Mouse (Mus musculus) bone marrow macrophage, adult 2 months (primary cell): ENCODE data around the gene Cenpt. TPM values are rescaled to one million over a fixed set of nuclear protein-coding genes. Genes with fewer than 3 reads are reported as not detected.
"Not testable (repeated sequence)": the region's sequence is repeated elsewhere in the genome, so short reads cannot be mapped to it uniquely, and the experiment has no call there.

Source experiments
- H3K27ac ChIP-seq: 2 replicates; pipeline ENCODE4 v1.5.1; 2012; ENCODE audit warnings: low read depth, low read length; ENCODE audit not compliant: insufficient read depth
- H3K4me1 ChIP-seq: 2 replicates; pipeline ENCODE4 v1.6.1; 2012; ENCODE audit warnings: low read length; ENCODE audit not compliant: control insufficient read depth, insufficient read depth
- H3K4me3 ChIP-seq: 2 replicates; pipeline ENCODE4 v1.5.1; 2012; ENCODE audit warnings: mild to moderate bottlenecking, low read length, moderate library complexity; ENCODE audit not compliant: insufficient read depth
- CTCF ChIP-seq: IDR thresholded peaks from 2 replicates; pipeline ENCODE4 v1.5.1; 2012; ENCODE audit warnings: low read depth, mild to moderate bottlenecking, low read length, moderate library complexity
- POLR2A ChIP-seq: IDR thresholded peaks from 2 replicates; pipeline ENCODE4 v1.6.1; 2012; ENCODE audit warnings: mild to moderate bottlenecking, low read depth, low read length, borderline replicate concordance
- polyA plus RNA-seq: library from polyadenylated mRNA; stranded (reverse); fragments of >200 nt; gene quantifications from 2 replicates; pipeline ENCODE4 v1.2.4, GENCODE M21; 2012; ENCODE audit not compliant: missing spikeins, insufficient read depth, insufficient read length

Cenpt gene
- polyA plus RNA-seq, 1 experiment: 17.1 TPM

GRCm38 (mm10) chr8:105835318-105835717 is 17.8 kb downstream of the Cenpt start:
- TF ChIP-seq POLR2A (no peak), CTCF (peak; percentile 63)
- peaks cover 8% of the 10 kb centered on the region; the same call in 1 of the 2 replicates for H3K4me1 ChIP-seq
- H3K27ac ChIP-seq: no peak overlapping the region
- no peak overlapping the region for H3K4me3 ChIP-seq

DNA sequence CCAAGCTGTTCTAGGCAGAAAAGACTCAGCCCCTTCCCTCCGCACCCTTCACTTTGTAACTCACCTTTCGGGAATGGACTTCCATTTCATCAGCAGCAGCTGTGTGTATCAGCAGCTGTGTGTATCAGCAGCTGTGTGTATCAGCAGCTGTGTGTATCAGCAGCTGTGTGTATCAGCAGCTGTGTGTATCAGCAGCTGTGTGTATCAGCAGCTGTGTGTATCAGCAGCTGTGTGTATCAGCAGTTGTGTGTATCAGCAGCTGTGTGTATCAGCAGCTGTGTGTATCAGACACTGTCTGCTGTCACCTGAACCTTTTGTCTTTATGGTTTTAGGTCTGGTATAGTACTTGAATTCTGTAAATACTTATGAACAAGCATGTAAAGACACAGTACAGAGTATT is 19.3 kb downstream of the Cenpt start:
- not testable (repeated sequence) for H3K4me3 ChIP-seq, H3K27ac ChIP-seq, H3K4me1 ChIP-seq

- Histone ChIP-seq H3K27ac (peak within 1 kb of the TSS; percentile 94), H3K4me1 (peaks cover 15% of the 10 kb centered on the region), H3K4me3 (peak within 1 kb of the TSS; percentile 77)
- peak; percentile 90 for TF ChIP-seq POLR2A
- no peak for TF ChIP-seq CTCF
These were observed 25.9 kb downstream of the Cenpt start, which contains the start of the genes Ranbp10 and Tsnaxip1 for GRCm38 (mm10) chr8:105826861-105827848. Gene Ranbp10 (minus strand): TSS chr8:105827350. Gene Tsnaxip1 (plus strand): TSS chr8:105827731.

- Histone ChIP-seq H3K4me1 (peaks cover 21% of the 10 kb centered on the region), H3K4me3 (peak overlapping the region; percentile 77), H3K27ac (peak overlapping the region; percentile 94)
- TF ChIP-seq CTCF (no peak), POLR2A (no peak)
These were observed 26.7 kb downstream of the Cenpt start for GRCm38 (mm10) chr8:105826379-105826778.

DNA sequence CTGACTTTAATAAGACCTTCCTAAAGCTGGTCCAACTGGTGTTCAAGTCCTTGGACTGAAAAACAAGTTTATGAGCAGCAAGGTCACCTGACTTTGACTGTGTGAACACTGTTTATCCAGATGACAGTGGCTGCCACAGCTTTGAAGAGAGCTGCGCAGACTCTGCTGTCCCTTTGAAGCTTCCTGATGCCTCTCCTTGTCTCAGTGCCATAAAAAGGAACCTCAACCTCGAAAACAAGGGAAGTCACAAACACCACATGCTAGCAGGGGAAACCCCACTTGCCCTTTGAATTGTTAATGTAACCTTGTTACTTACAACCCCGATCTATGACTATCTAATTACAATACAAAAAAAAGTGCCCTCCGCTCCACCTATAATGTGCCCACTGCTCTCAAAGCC is 27.6 kb downstream of the Cenpt start:
- no peak for TF ChIP-seq CTCF
- no peak for TF ChIP-seq POLR2A
- H3K4me1 ChIP-seq: peaks cover 29% of the 10 kb centered on the region
- H3K4me3 ChIP-seq: peak overlapping the region; percentile 77
- H3K27ac ChIP-seq: peak overlapping the region; percentile 94

GRCm38 (mm10) chr8:105820925-105821324 is 32.2 kb downstream of the Cenpt start:
- no peak for TF ChIP-seq POLR2A
- TF ChIP-seq CTCF: no peak
- H3K27ac ChIP-seq: peak overlapping the region; percentile 32; the same call in 1 of the 2 replicates
- no peak overlapping the region for H3K4me3 ChIP-seq
- peaks cover 47% of the 10 kb centered on the region for H3K4me1 ChIP-seq

DNA sequence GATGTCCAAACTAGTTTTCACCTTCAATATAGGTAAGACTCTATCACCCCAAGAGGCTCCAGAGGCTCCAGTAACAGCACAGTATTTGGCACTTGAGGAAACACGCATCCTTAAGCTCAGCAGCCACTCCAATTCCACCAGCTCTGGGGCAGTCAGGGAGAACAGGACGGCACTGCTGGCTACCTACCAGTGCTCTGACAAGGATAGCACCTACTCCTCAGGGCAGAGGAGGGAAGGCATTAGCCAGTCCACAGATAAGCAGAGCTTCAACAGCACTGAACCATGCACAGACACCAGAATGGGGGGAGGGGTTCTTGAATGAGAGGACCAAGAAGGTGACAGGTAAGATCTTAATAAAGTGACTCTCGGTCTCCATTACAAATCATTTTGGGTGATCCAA is 33.4 kb downstream of the Cenpt start:
- TF ChIP-seq POLR2A: no peak
- TF ChIP-seq CTCF: no peak
- Histone ChIP-seq H3K4me1 (peaks cover 42% of the 10 kb centered on the region), H3K27ac (no peak overlapping the region), H3K4me3 (no peak overlapping the region)

DNA sequence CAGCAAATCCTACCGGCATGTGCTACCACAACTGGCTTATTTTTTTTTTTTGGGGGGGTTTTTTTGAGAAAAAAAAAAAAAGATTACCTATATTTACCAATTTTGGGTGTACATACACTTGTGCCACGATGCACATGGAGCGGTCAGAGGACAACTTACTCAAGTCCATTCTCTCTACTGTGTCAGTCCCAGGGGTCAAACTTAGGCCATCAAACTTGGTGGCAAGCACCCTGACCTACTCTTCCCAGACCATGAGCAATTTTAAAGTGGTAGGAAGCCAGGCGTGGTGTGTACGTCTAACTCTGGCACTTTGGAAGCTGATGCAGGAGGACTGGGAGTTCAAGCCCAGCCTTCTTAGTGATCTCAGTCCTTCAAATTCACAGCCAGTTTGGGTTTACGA is 39.8 kb downstream of the Cenpt start:
- Histone ChIP-seq H3K4me1 (peaks cover 28% of the 10 kb centered on the region), H3K27ac (no peak overlapping the region), H3K4me3 (no peak overlapping the region)
- no peak for TF ChIP-seq POLR2A
- no peak for TF ChIP-seq CTCF

DNA sequence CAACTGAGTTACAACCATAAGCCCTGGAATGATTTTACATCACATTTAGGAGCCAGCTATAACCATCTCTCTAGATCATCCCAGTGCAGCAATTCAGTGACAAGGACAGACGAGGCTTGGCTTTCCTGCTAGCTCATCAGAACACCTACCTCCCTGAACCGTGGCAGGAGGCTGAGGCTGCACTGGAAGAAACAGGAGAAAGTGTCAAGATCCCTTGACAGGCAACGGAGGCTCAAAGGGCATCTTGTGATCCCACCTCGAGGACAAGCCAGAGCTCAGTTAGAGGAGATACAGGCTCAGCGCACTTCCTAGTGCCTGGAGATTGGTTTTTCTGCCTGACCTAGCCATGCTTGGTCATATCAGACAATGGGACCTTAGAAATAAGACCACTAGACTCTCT is 40.6 kb downstream of the Cenpt start:
- peaks cover 34% of the 10 kb centered on the region for H3K4me1 ChIP-seq
- no peak overlapping the region for H3K4me3 ChIP-seq
- no peak for TF ChIP-seq POLR2A
- TF ChIP-seq CTCF: no peak
- no peak overlapping the region for H3K27ac ChIP-seq

GRCm38 (mm10) chr8:105811543-105811942 is 41.5 kb downstream of the Cenpt start:
- no peak for TF ChIP-seq CTCF
- no peak for TF ChIP-seq POLR2A
- Histone ChIP-seq H3K4me1 (peaks cover 37% of the 10 kb centered on the region), H3K27ac (no peak overlapping the region), H3K4me3 (no peak overlapping the region)
